Mouse (Mus musculus): ENCODE results near the gene Tex21. TPM values are rescaled to one million over a fixed set of nuclear protein-coding genes. Genes with fewer than 3 reads are reported as not detected.
"Not testable (repeated sequence)": the region's sequence is repeated elsewhere in the genome, so short reads cannot be mapped to it uniquely, and the experiment has no call there.

Tex21 gene
- total RNA-seq, 1 experiment from 2014 or later = not detected

DNA sequence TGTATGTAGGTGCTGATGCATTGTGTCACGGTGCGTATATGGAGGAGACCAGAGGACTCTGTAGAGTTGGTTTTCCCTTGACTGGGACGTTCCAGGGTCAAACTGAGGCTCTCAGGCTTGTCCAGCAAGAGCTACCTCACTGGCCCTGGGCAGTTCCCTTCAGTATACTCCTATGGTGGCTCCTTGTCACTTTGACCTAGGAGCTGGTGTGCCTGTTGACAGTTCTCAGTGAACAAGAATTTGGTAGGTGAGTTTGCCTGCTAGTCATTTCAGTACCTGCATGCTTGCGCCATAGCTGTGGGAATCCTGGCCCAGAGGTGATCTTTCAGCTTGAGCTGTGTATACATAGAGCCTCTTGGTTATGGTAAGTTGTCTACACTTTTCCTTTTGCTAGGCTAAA, 16.4 kb upstream of the Tex21 start:
- no peak for ATAC-seq (ENCODE audit: extremely low read depth, insufficient number of reproducible peaks, low FRiP score, poor library complexity, severe bottlenecking)

DNA sequence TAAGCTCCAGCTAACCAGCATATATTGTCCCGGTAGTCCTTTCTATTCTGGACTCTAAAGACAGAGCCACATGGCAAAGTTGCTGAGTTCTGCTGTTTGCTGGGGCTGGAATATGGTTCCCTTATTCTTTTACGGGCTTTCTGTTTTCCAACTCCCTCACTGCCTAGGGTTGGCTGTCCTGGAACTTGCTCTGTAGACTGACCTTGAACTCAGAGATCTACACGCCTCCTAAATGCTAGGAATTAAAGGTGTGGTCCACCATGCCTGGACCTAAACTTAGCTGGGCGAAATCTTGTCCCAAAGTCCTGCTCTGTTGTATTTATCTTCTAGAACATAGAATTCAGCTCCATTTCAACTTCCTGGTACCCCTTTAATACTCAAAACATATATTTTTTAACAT, 15.0 kb upstream of the Tex21 start:
- no peak for ATAC-seq (ENCODE audit: extremely low read depth, insufficient number of reproducible peaks, low FRiP score, poor library complexity, severe bottlenecking)

DNA sequence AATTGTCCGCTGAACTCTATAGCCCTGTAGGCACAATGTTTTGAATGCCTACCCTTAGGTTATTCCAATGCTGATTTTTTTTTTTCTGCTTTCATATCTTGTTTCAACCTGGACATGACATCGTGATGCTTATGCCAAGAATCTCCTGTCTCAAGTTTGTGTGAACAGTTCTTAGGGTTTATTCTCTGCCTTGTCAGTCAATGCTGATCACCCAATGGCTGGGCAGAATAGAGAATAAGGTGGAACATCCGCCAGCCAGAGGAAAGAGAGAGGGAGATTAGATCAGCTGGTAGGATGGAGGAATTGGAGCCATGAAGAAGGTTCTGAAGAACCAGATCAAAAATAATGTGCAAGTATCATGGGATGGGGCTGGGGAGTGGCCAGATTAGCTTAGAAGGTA, 14.1 kb upstream of the Tex21 start:
- ATAC-seq (ENCODE audit: extremely low read depth, insufficient number of reproducible peaks, low FRiP score, poor library complexity, severe bottlenecking) = no peak

DNA sequence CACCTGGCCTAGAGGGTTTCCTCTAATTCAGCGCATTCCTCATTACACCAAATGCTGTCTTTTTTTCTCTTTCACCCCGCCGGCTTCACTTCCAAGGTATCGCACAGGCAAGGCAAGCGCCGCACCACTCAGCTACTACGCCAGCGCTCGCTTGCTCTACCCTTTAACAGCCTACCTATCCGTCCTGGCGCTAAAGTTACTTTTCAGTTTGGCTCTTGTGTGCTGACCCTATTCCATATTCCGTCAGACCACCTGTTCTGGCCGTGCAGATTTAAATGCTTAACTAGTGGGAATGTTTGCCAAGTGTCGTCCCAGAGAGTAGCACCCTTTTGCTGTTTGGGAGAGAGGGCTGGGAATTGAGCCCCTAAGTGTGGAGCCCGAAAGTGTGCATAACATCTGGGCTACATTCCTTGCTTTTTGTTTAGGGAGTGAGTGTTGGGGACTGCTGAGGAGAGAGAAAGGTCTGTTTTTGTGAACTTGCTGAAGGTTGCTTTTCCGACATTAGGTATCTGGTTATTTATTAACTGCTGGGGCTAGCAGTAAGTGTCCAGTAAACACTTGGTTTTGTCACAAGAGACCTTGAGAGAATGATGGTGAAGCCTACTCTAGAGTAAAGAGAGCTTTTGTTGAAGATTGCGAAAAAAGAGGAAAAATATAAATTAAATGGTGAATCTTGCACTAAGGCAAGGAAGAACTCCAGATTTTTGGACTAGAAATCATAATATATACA, 9.7 kb upstream of the Tex21 start:
- no peak for ATAC-seq (ENCODE audit: extremely low read depth, insufficient number of reproducible peaks, low FRiP score, poor library complexity, severe bottlenecking)

DNA sequence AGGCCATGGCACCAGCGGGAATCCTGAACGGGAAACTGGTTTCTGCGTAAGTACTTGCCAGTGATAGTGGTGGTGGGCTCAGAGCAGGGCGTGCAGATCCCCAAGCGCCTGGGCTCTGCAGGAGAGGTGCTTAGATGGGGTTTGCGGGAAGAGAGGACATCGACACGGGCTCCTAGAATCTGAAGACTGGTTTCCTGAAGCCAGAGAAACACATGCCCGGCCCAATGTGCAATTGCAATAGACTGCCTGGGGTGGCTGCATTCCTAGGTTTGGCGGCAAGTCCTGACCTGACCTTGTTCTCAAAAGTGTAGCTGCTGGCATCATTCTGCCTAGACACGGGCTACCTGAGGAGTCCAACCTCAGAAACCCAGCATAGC, 8.9 kb upstream of the Tex21 start:
- no peak for ATAC-seq (ENCODE audit: extremely low read depth, insufficient number of reproducible peaks, low FRiP score, poor library complexity, severe bottlenecking)

DNA sequence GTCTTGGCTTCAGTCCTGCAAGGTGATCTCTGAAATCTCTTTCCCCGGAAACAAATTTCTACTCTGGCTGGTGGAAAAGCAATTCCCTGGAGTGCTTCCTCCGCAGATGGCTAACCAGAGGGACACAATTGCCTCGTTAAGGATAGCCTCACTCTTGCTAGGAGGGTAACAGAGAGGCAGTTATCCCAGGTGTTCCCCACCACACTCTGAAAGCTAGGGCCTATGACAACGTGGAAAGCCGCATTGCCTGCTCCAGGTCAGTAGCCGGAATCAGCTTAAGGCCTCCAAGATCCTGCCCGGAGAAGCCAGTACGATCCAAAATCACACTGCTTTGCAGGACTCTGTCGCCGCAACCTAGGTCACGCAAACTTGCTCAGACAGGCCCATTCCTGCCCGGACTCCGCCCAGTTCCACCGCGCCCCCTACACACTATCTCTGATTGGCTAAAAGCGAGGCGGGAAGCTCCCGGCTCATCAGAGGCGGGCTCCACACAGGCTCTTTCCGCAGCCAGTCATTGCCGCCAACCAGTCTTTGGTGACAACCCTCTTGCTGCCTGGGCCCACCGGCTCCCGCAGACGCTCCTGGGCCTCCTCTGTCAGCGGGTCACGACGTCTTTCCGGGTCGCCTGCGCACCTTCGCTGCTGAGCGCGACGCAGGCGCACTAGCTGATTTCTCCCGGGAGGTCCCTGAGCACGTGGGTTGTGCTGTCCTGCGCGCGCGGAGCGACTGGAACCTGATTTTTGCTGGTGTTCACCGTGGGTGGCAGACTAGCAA, 8.4 kb upstream of the Tex21 start, which contains the start of gene Mthfd1:
TSS of gene Mthfd1 (plus strand) at position 574 of the 774 bp plus-strand sequence.
- peak; percentile 96 for ATAC-seq (ENCODE audit: extremely low read depth, insufficient number of reproducible peaks, low FRiP score, poor library complexity, severe bottlenecking)

DNA sequence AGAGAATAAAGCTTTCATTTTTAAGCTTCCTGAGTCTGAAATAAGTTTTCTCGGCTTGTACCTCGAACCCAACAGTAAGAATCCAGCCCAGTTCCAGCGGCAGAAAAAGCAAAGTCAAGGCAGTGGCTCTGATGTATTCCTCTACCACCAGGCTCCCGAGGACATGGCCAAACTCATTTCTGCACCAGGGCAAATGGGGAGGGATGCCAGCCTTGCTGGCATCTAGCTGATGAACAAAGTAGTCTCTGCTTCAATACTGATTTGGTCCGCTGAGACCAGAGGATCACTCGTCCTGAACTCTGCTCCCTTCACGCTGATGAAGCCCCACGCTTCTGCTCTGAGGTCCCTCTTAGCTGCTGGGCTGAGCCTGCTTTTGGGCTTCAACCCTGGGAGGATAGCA, 7.4 kb upstream of the Tex21 start:
- ATAC-seq (ENCODE audit: extremely low read depth, insufficient number of reproducible peaks, low FRiP score, poor library complexity, severe bottlenecking) = no peak

DNA sequence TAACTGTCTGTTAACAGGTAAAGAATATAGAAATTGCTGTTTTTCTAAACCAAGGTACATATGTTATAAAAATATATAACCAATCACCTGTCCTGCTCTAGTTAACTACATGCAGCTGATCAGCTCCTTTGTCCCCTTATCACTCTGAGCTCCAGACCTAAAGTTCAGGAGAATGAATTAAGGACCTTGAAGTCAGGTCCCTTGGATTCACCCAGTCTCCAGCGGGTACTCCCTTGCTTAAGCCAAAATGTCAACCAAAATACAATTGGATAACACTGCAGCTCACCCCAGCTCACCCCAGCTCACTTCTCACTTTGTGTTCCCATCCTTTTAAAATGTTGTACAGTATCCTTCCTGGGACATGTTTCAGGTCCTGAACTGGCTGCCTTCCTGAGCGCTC, 7.0 kb upstream of the Tex21 start:
- ATAC-seq (ENCODE audit: extremely low read depth, insufficient number of reproducible peaks, low FRiP score, poor library complexity, severe bottlenecking) = no peak

DNA sequence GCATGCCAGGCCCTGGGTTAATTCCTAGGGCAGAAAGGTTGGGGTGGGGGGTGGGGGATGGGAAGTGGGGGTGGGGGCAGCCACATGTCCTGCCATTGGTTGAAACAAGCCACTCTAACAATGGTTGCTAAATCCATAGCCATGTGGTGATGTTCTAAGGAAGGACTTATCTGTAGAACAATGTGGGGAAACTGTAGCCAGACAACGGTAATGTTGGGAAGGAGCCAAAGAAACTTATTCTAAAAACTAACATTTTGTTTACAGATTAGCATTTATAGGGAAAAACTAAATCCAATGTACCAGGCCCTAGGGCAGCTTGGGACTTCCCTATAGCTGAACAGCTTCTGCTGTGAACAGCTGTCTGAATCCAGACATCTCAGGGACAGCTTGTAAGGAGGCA, 6.5 kb upstream of the Tex21 start:
- ATAC-seq (ENCODE audit: extremely low read depth, insufficient number of reproducible peaks, low FRiP score, poor library complexity, severe bottlenecking) = no peak

DNA sequence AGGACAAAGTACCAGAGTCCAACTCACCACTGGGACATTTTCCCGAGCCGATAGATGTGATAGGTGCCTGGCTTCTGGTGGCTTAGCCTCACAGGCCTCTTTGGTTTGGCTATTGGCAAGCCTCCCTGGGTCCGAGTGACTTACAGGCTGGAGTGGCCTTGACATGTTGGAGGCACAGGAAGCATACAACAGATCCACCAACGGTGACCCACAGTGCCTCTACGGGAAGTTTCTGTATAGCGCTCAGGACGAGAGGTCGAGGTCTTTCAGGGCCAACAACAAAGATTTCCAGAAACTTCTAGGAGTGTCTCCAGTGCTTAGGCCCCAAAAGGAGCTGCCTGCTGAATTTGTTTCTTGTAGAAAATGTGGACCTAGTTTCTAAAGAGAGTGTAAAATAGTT, 1.6 kb downstream of the Tex21 start:
- ATAC-seq (ENCODE audit: extremely low read depth, insufficient number of reproducible peaks, low FRiP score, poor library complexity, severe bottlenecking) = no peak

DNA sequence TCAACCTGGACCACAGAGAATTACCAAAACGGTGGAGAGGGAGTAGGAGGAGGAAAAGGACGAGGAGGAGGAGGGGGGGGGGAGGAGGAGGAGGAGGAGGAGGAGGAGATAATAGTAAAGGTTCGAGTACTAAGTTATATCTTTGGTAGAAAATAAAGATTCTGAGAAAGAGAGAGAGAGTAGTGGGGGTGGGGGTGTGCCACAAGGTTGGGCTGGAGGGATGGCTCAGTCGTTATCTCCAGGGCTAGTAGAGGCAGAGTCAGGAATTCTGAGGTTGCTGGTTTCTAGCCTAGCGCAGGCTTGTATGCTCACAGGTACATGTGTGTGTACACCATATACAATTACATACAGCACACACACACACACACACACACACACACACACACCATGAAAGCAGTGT, 4.7 kb downstream of the Tex21 start:
- no peak for ATAC-seq (ENCODE audit: extremely low read depth, insufficient number of reproducible peaks, low FRiP score, poor library complexity, severe bottlenecking)

DNA sequence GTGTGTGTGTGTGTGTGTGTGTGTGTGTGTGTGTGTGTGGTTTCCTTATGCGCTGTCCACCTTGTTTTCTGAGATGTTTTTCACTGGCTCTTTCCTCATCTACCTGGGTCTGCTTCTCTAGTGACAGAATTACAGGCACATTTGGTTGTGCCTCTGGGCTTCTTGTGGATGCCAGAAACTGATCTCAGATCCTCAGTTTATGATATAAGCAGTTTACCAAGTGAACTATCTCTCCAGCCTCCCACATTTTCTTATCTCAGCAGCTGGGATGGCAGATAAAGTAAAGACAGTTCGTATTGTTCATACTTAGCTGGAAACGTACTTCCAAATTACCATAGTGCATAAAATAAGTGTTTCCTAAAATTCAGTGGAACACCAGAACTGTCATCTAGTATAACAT, 5.5 kb downstream of the Tex21 start:
- ATAC-seq (ENCODE audit: extremely low read depth, insufficient number of reproducible peaks, low FRiP score, poor library complexity, severe bottlenecking) = no peak

DNA sequence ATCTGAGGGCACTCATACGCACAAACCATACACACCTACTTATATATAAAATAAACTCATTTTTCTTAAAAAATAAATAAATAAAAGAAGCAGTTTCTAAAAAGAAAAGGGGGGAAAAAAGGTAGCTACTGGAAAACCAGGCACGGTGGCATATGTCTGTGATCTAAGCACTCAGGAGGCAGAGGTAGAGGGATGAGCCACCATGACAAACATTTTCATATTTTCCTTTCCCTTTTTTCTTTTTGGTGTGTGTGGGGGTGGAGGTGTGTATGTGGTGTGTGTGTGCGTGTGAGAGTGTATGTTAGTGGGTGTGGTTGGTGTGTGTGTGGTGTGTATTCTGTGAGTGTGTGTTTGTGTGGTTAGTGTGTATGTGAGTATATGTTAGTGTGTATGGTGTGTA, 5.9 kb downstream of the Tex21 start:
- no peak for ATAC-seq (ENCODE audit: extremely low read depth, insufficient number of reproducible peaks, low FRiP score, poor library complexity, severe bottlenecking)

DNA sequence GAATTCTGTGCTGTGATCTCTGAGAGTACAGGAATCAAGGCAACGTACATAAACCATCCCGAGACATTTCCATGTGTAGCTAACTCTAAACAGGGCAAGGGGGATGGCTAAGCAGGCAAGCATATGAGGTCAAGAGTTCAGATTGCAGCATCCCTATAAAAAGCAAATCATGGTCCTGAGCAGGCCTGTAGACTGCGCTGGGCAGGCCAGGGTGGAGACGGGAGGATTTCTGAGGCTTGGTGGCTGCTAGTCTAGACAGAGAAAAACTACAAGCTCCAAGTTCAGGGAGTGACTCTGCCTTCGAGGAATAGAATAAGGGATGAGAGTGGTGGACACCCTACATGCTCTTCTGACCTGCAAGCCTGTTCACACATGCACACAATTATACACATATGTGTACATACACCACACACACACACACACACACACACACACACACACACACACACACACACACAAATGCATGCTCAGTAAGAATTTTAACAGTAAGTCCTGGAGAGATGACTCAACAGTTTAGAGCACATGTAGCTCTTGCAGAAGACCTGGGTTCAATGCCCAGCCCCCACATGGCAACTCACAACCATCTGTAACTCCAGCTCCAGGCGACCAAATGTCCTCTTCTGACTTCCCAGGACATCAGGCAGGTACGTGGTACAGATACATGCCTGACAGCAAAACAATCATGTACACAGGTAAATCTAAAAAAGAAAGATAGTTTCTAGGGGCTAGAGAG, 6.5 kb downstream of the Tex21 start:
- no peak for ATAC-seq (ENCODE audit: extremely low read depth, insufficient number of reproducible peaks, low FRiP score, poor library complexity, severe bottlenecking)

DNA sequence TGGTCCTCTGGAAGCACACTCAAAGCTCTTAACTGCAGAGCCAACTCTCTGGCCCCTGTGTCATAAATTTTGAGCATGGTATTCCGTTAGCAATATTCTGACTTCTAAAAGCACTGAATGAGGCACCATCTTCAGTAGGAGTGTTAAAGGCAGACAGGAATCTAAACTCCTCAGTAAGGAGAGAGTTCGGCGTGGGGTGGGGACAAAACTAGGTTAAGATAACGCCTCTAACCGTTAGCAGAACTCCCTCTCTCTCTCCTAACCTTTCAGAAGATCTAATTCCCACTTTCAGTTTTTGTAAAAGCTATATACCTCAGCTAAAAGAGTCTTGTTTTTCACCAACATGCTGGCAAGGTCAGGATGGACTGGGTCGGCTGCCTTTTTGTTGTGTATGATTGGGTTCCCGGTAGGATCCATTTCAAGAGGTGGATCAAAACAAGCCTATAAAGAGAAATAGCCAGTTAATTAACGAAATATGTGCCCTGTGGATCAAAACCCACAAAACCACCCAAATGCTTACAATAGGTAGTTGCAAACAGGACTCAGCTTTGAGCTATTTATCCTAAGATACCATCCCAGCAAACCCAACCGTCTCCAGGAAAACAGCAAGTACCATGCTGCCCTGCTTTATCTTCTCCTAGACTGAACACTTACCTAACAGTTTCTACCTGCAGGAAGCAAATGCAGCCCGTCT, 7.3 kb downstream of the Tex21 start:
- ATAC-seq (ENCODE audit: extremely low read depth, insufficient number of reproducible peaks, low FRiP score, poor library complexity, severe bottlenecking) = no peak

DNA sequence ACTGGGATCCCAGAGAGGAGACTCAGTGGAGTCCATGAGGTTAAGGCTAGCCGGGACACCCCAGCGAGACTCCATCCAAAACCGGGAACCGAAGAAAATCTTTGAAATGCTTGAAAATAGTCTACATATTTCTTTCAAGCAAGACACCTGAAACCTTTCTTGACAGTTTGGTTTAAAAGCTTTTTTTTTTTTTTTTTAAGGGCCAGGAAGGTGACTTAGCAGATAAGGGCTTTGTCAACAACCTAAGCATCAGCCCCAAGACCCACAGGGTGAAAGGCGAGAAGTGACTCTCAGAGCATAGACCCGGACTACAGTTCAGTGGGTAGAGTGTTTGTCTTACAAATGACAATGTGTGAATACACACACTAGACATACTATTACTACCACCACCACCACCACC, 11.3 kb downstream of the Tex21 start:
- no peak for ATAC-seq (ENCODE audit: extremely low read depth, insufficient number of reproducible peaks, low FRiP score, poor library complexity, severe bottlenecking)

DNA sequence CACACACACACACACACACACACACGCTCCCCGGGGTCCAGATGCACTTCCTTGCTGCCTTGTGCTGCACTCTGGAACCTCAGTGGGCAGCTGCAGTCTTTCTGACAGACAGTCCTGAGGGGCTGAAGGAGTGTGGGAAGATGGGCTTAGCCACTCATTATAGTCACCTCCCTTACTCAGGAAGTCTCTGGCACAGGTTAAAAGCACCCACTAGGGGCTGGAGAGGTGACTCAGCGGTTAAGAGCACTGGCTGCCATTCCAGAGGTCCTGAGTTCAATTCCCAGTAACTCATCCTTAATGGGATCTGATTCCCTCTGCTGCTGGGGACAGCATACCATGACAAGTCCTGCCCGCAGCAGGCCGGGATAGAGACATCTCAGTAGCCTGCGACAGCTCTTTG, 15.9 kb downstream of the Tex21 start:
- no peak for ATAC-seq (ENCODE audit: extremely low read depth, insufficient number of reproducible peaks, low FRiP score, poor library complexity, severe bottlenecking)

DNA sequence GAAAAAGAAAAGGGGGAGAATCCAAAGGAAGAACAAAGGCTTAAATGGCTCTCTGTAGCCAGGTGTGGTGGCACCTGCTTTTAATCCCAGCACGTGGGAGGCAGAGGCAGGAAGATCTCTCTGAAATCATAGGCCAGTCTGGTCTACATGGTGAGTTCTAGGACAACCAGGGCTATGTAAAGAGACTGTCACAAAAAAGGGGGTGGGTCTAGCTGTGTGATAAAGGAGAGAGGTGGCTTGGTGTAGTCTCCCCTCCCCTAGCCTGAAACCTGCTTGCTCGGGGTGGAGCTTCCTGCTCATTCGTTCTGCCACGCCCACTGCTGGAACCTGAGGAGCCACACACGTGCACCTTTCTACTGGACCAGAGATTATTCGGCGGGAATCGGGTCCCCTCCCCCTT, 24.4 kb downstream of the Tex21 start:
- not testable (repeated sequence) for ATAC-seq (ENCODE audit: extremely low read depth, insufficient number of reproducible peaks, low FRiP score, poor library complexity, severe bottlenecking)

DNA sequence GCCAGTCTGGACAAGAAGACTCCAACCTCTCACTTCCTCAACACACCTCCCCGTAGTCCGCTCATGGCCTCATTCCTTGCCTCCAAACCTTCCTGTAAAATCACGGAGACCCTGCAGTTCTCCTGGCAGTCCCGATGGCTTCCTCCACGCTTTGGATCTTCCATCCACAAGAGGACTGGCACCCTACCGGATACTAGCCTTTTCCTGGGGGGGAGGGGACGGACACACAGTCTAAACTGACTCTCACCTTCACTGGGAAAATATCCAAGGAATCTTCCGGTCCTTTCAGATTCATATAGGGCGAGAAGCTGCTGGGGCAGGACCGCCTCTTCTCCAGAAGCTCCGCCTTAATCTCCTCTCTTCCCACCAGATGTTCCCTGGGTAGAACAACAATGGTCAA, 29.8 kb downstream of the Tex21 start:
- no peak for ATAC-seq (ENCODE audit: extremely low read depth, insufficient number of reproducible peaks, low FRiP score, poor library complexity, severe bottlenecking)
